23 mouse cellular contexts compared by ENCODE assay signal in genomic region chr6:29557112-29557511, GRCm38 (mm10). TPM values are rescaled to one million over a fixed set of nuclear protein-coding genes. Genes with fewer than 3 reads are reported as not detected.
"Had no signal": no experiment of that assay in that cellular context is flagged by ENCODE, and none has a peak within 500 bp of the region (broad histone marks: within the 10 kb centered on the region; RNA-seq: fewer than 3 reads in every experiment).

No protein-coding gene starts in this region.

- H3K4me2 ChIP-seq: liver, embryonic 15.5 days; lung, embryonic 15.5 days; midbrain, embryonic 11.5 days; midbrain, embryonic 13.5 days; neural tube, embryonic 13.5 days; neural tube, embryonic 15.5 days had no signal

- H3K4me1 ChIP-seq: liver, embryonic 15.5 days; lung, embryonic 15.5 days; megakaryocyte, embryonic 14.5 days; midbrain, embryonic 13.5 days; neural tube, embryonic 13.5 days; neural tube, embryonic 15.5 days had no signal

- ATAC-seq: liver, postnatal 0 days; lung, postnatal 0 days; midbrain, embryonic 13.5 days; midbrain, embryonic 16.5 days had no signal

- DNase-seq: liver, postnatal 0 days; lung, adult 2 months; lung, postnatal 14 days; lung, postnatal 36 days; retina, postnatal 1 day; right cerebral cortex, adult 18-20 months; right cerebral cortex, postnatal 25 days; right cerebral cortex, postnatal 4 days; spleen, adult 18-20 months; thymus, adult 18-20 months; thymus, postnatal 14 days; thymus, postnatal 36 days had no signal

- H3K27ac ChIP-seq: liver, embryonic 15.5 days; lung, embryonic 15.5 days; macrophage; midbrain, embryonic 13.5 days; neural tube, embryonic 13.5 days; neural tube, embryonic 15.5 days had no signal

- H3K9ac ChIP-seq: liver, embryonic 15.5 days; liver, postnatal 0 days; lung, embryonic 15.5 days; midbrain, embryonic 13.5 days; neural tube, embryonic 13.5 days; neural tube, embryonic 15.5 days had no signal

- H3K9me3 ChIP-seq: liver, embryonic 15.5 days; lung, embryonic 15.5 days; megakaryocyte, embryonic 14.5 days; midbrain, embryonic 13.5 days; neural tube, embryonic 13.5 days; neural tube, embryonic 15.5 days had no signal

- H3K4me3 ChIP-seq: liver, embryonic 15.5 days; lung, embryonic 15.5 days; megakaryocyte, embryonic 14.5 days; midbrain, embryonic 13.5 days; myocyte; neural tube, embryonic 13.5 days; neural tube, embryonic 15.5 days had no signal

- H3K27me3 ChIP-seq: liver, embryonic 15.5 days; lung, embryonic 15.5 days; megakaryocyte, embryonic 14.5 days; midbrain, embryonic 13.5 days; neural tube, embryonic 13.5 days; neural tube, embryonic 15.5 days had no signal

RNA-seq across cellular contexts. Expression of gene Kcp, which starts 49.4 kb away (rescaled TPM):
- polyA plus RNA-seq: macrophage had no signal
